Mouse (Mus musculus): ENCODE data around the gene Slc34a3. TPM values are rescaled to one million over a fixed set of nuclear protein-coding genes. Genes with fewer than 3 reads are reported as not detected.

The Slc34a3 gene
- polyA plus RNA-seq, 1 experiment from 2014 or later, result not detected

DNA sequence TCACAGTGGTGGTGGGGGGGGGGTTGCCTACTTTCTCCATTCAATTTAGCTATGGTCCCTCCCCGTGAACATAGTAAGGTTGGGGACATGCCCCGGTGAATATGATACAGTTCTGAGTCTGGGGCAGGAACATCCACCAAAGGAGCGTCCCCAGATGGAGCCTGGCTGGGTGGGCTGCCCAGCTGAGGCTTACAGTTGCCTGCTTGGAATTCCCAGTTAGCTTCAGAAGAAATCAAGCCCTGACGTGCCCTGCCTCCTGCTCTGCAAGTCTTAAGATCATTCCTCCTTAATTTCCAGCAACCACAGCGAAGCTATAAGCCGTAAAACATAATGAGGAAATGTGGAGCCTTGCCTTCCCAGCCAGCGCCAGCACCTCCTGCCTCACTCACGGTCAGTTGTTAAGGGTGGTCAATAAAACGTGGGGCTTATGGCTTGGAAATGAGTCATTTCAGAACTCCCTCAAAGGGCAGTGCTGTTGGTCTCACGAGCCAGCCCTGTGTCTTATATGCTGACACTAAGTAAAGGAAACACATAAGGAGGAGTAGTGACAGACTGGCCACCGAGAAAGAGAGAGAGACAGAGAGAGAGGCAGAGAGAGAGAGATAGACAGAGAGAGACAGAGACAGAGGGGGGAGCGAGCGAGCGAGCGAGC is 54.5 kb downstream of the Slc34a3 start:
- no peaks in the 10 kb centered on the region for H3K9me3 ChIP-seq
- 41% methylated on average over 15 of the region's 15 CpGs for whole genome bisulfite sequencing
- peak overlapping the region; percentile 98 for H3K27ac ChIP-seq
- peak overlapping the region; percentile 85 for H3K4me3 ChIP-seq
- DNase-seq (ENCODE audit: low spot score), result no peak
- H3K4me1 ChIP-seq (replicated peaks), result peaks cover 84% of the 10 kb centered on the region
- peaks cover 21% of the 10 kb centered on the region for H3K36me3 ChIP-seq
- H3K27me3 ChIP-seq (ENCODE audit: insufficient read depth, poor library complexity, severe bottlenecking), result peaks cover 18% of the 10 kb centered on the region

Other genes starting within 250 kb of the Slc34a3 start
- 72.2 and 89.0 TPM in 2 replicates for gene Nsmf, start 180.0 kb downstream of the Slc34a3 start, polyA plus RNA-seq (2016; fragmentation: Nextera tagmentation; extraction: Ambion mirVana)
- not detected in 2 replicates for gene Entpd8, start 154.1 kb downstream of the Slc34a3 start, polyA plus RNA-seq (2016; fragmentation: Nextera tagmentation; extraction: Ambion mirVana)
- 0.22 and 0.38 TPM in 2 replicates for gene Noxa1, start 139.2 kb downstream of the Slc34a3 start, polyA plus RNA-seq (2016; fragmentation: Nextera tagmentation; extraction: Ambion mirVana)
- 77.4 and 108 TPM in 2 replicates for gene Nrarp, start 53.6 kb downstream of the Slc34a3 start, polyA plus RNA-seq (2016; fragmentation: Nextera tagmentation; extraction: Ambion mirVana)
- 2.6 and 2.7 TPM in 2 replicates for gene Tor4a, start 37.5 kb downstream of the Slc34a3 start, polyA plus RNA-seq (2016; fragmentation: Nextera tagmentation; extraction: Ambion mirVana)
- gene Nelfb, start 22.9 kb downstream of the Slc34a3 start, polyA plus RNA-seq (2016; fragmentation: Nextera tagmentation; extraction: Ambion mirVana), result 123 and 132 TPM in 2 replicates
- not detected in 2 replicates for gene Stpg3, start 19.7 kb downstream of the Slc34a3 start, polyA plus RNA-seq (2016; fragmentation: Nextera tagmentation; extraction: Ambion mirVana)
- gene Fam166a, start 15.6 kb downstream of the Slc34a3 start, polyA plus RNA-seq (2016; fragmentation: Nextera tagmentation; extraction: Ambion mirVana), result not detected in 2 replicates
- gene Tubb4b, start 9.7 kb downstream of the Slc34a3 start, polyA plus RNA-seq (2016; fragmentation: Nextera tagmentation; extraction: Ambion mirVana), result 655 and 693 TPM in 2 replicates
- gene Rnf224, start 2.4 kb upstream of the Slc34a3 start, polyA plus RNA-seq (2016; fragmentation: Nextera tagmentation; extraction: Ambion mirVana), result not detected in 2 replicates
- gene Rnf208, start 7.9 kb upstream of the Slc34a3 start, polyA plus RNA-seq (2016; fragmentation: Nextera tagmentation; extraction: Ambion mirVana), result 25.5 and 43.5 TPM in 2 replicates
- gene Cysrt1, start 8.1 kb upstream of the Slc34a3 start, polyA plus RNA-seq (2016; fragmentation: Nextera tagmentation; extraction: Ambion mirVana), result not detected in 2 replicates
- gene AL732309.1, start 12.5 kb upstream of the Slc34a3 start, polyA plus RNA-seq (2016; fragmentation: Nextera tagmentation; extraction: Ambion mirVana), result 5.7 and 6.2 TPM in 2 replicates
- 18.7 and 20.3 TPM in 2 replicates for gene Tmem203, start 21.1 kb upstream of the Slc34a3 start, polyA plus RNA-seq (2016; fragmentation: Nextera tagmentation; extraction: Ambion mirVana)
- gene Tprn, start 28.3 kb upstream of the Slc34a3 start, polyA plus RNA-seq (2016; fragmentation: Nextera tagmentation; extraction: Ambion mirVana), result 8.1 and 9.5 TPM in 2 replicates
- gene Ssna1, start 38.1 kb upstream of the Slc34a3 start, polyA plus RNA-seq (2016; fragmentation: Nextera tagmentation; extraction: Ambion mirVana), result 248 and 259 TPM in 2 replicates
- gene Anapc2, start 38.1 kb upstream of the Slc34a3 start, polyA plus RNA-seq (2016; fragmentation: Nextera tagmentation; extraction: Ambion mirVana), result 150 and 156 TPM in 2 replicates
- gene Tmem210, start 53.8 kb upstream of the Slc34a3 start, polyA plus RNA-seq (2016; fragmentation: Nextera tagmentation; extraction: Ambion mirVana), result not detected in 2 replicates
- gene Lrrc26, start 55.6 kb upstream of the Slc34a3 start, polyA plus RNA-seq (2016; fragmentation: Nextera tagmentation; extraction: Ambion mirVana), result not detected in 2 replicates
- 1.2 and 4.5 TPM in 2 replicates for gene Grin1, start 84.8 kb upstream of the Slc34a3 start, polyA plus RNA-seq (2016; fragmentation: Nextera tagmentation; extraction: Ambion mirVana)
- gene Man1b1, start 98.0 kb upstream of the Slc34a3 start, polyA plus RNA-seq (2016; fragmentation: Nextera tagmentation; extraction: Ambion mirVana), result 57.4 and 58.7 TPM in 2 replicates
- 21.1 and 21.8 TPM in 2 replicates for gene Dpp7, start 122.0 kb upstream of the Slc34a3 start, polyA plus RNA-seq (2016; fragmentation: Nextera tagmentation; extraction: Ambion mirVana)
- gene Uap1l1, start 131.3 kb upstream of the Slc34a3 start, polyA plus RNA-seq (2016; fragmentation: Nextera tagmentation; extraction: Ambion mirVana), result 7.4 and 10.1 TPM in 2 replicates
- 71.6 and 75.1 TPM in 2 replicates for gene Sapcd2, start 138.0 kb upstream of the Slc34a3 start, polyA plus RNA-seq (2016; fragmentation: Nextera tagmentation; extraction: Ambion mirVana)
- gene Entpd2, start 161.5 kb upstream of the Slc34a3 start, polyA plus RNA-seq (2016; fragmentation: Nextera tagmentation; extraction: Ambion mirVana), result 0.31 TPM in 1 of 2 replicates, not detected in the other
- gene Npdc1, start 165.0 kb upstream of the Slc34a3 start, polyA plus RNA-seq (2016; fragmentation: Nextera tagmentation; extraction: Ambion mirVana), result 75.1 and 155 TPM in 2 replicates
- not detected in 2 replicates for gene Fut7, start 188.9 kb upstream of the Slc34a3 start, polyA plus RNA-seq (2016; fragmentation: Nextera tagmentation; extraction: Ambion mirVana)
- gene Abca2, start 194.3 kb upstream of the Slc34a3 start, polyA plus RNA-seq (2016; fragmentation: Nextera tagmentation; extraction: Ambion mirVana), result 5.7 and 5.9 TPM in 2 replicates
- 0.90 and 1.2 TPM in 2 replicates for gene Clic3, start 222.5 kb upstream of the Slc34a3 start, polyA plus RNA-seq (2016; fragmentation: Nextera tagmentation; extraction: Ambion mirVana)
- gene Paxx, start 226.7 kb upstream of the Slc34a3 start, polyA plus RNA-seq (2016; fragmentation: Nextera tagmentation; extraction: Ambion mirVana), result 17.0 and 31.3 TPM in 2 replicates
- 0.49 and 1.7 TPM in 2 replicates for gene Ptgds, start 235.7 kb upstream of the Slc34a3 start, polyA plus RNA-seq (2016; fragmentation: Nextera tagmentation; extraction: Ambion mirVana)